Mouse (Mus musculus) megakaryocyte, embryonic 14.5 days (primary cell): Measurements from ENCODE around the gene Me1. TPM values are rescaled to one million over a fixed set of nuclear protein-coding genes. Genes with fewer than 3 reads are reported as not detected.

Experiments
- H3K27me3 ChIP-seq: replicated peaks from 2 replicates; pipeline ENCODE3; 2012; ENCODE audit warnings: inconsistent platforms
- H3K36me3 ChIP-seq: replicated peaks from 2 replicates; pipeline ENCODE3; 2012; ENCODE audit warnings: low read length, inconsistent platforms, mixed read lengths
- H3K4me1 ChIP-seq: 2 replicates; pipeline ENCODE4 v1.6.1; 2012; ENCODE audit warnings: inconsistent platforms
- H3K4me3 ChIP-seq: replicated peaks from 2 replicates; pipeline ENCODE3; 2012; ENCODE audit warnings: moderate library complexity, mild to moderate bottlenecking, inconsistent platforms
- H3K9me3 ChIP-seq: 2 replicates; pipeline ENCODE4 v1.6.1; 2012; ENCODE audit warnings: inconsistent platforms
- FLI1 ChIP-seq: IDR thresholded peaks from 2 replicates; pipeline ENCODE4 v1.6.1; 2012; ENCODE audit warnings: low read length, inconsistent platforms, mixed read lengths
- GATA1 ChIP-seq: IDR thresholded peaks from 3 replicates; pipeline ENCODE4 v1.6.1; 2012; ENCODE audit warnings: mixed read lengths, low read length, inconsistent platforms, borderline replicate concordance
- polyA plus RNA-seq: library from polyadenylated mRNA; stranded (reverse); fragments of >175 nt; gene quantifications from 2 replicates; pipeline ENCODE4 v1.2.3, GENCODE M21; 2012; ENCODE audit warnings: low replicate concordance; ENCODE audit not compliant: insufficient read depth

Gene Me1
- polyA plus RNA-seq, 1 experiment = 5.1 TPM

GRCm38 (mm10) chr9:86692251-86692650 is 3.5 kb downstream of the Me1 start:
- Histone ChIP-seq H3K4me1 (peaks cover 27% of the 10 kb centered on the region), H3K36me3 (no peaks in the 10 kb centered on the region)

GRCm38 (mm10) chr9:86691101-86691500 is 4.7 kb downstream of the Me1 start:
- Histone ChIP-seq H3K27me3 (peaks cover 4% of the 10 kb centered on the region), H3K4me1 (peaks cover 26% of the 10 kb centered on the region), H3K9me3 (no peaks in the 10 kb centered on the region), H3K36me3 (no peaks in the 10 kb centered on the region), H3K4me3 (no peak overlapping the region)
- TF ChIP-seq FLI1 = no peak
- TF ChIP-seq GATA1 = no peak

More at GRCm38 (mm10) chr9:86692251-86692650, 3.5 kb downstream of the Me1 start:
- Histone ChIP-seq H3K27me3 (peaks cover 4% of the 10 kb centered on the region), H3K4me3 (no peak overlapping the region), H3K9me3 (no peaks in the 10 kb centered on the region)
- TF ChIP-seq FLI1 (no peak), GATA1 (no peak)

GRCm38 (mm10) chr9:86683713-86684209 is 12.0 kb downstream of the Me1 start:
- Histone ChIP-seq H3K9me3 (no peaks in the 10 kb centered on the region), H3K4me1 (peaks cover 17% of the 10 kb centered on the region), H3K27me3 (no peaks in the 10 kb centered on the region), H3K36me3 (no peaks in the 10 kb centered on the region), H3K4me3 (no peak overlapping the region)
- TF ChIP-seq FLI1 = no peak
- TF ChIP-seq GATA1 = no peak

- TF ChIP-seq FLI1 (no peak), GATA1 (no peak)
- no peaks in the 10 kb centered on the region for H3K9me3 ChIP-seq
- H3K4me3 ChIP-seq = no peak overlapping the region
- no peaks in the 10 kb centered on the region for H3K27me3 ChIP-seq
- no peaks in the 10 kb centered on the region for H3K36me3 ChIP-seq
- H3K4me1 ChIP-seq = peaks cover 11% of the 10 kb centered on the region
Observed at GRCm38 (mm10) chr9:86682844-86683243, 12.9 kb downstream of the Me1 start.

- Histone ChIP-seq H3K36me3 (no peaks in the 10 kb centered on the region), H3K27me3 (no peaks in the 10 kb centered on the region), H3K4me3 (no peak overlapping the region), H3K9me3 (no peaks in the 10 kb centered on the region), H3K4me1 (peaks cover 6% of the 10 kb centered on the region)
- TF ChIP-seq GATA1 (no peak), FLI1 (no peak)
Observed at GRCm38 (mm10) chr9:86682278-86682677, 13.5 kb downstream of the Me1 start.

GRCm38 (mm10) chr9:86680431-86680830 is 15.3 kb downstream of the Me1 start:
- no peak overlapping the region for H3K4me3 ChIP-seq
- no peaks in the 10 kb centered on the region for H3K4me1 ChIP-seq
- TF ChIP-seq GATA1 (no peak), FLI1 (no peak)
- H3K9me3 ChIP-seq = no peaks in the 10 kb centered on the region
- no peaks in the 10 kb centered on the region for H3K27me3 ChIP-seq
- H3K36me3 ChIP-seq = no peaks in the 10 kb centered on the region

GRCm38 (mm10) chr9:86679843-86680417 is 15.8 kb downstream of the Me1 start:
- H3K36me3 ChIP-seq = no peaks in the 10 kb centered on the region
- H3K4me3 ChIP-seq = no peak overlapping the region
- TF ChIP-seq GATA1 (no peak), FLI1 (no peak)
- no peaks in the 10 kb centered on the region for H3K4me1 ChIP-seq
- H3K9me3 ChIP-seq = no peaks in the 10 kb centered on the region
- H3K27me3 ChIP-seq = no peaks in the 10 kb centered on the region

- H3K4me1 ChIP-seq = no peaks in the 10 kb centered on the region
- no peaks in the 10 kb centered on the region for H3K9me3 ChIP-seq
- no peak for TF ChIP-seq GATA1
- no peaks in the 10 kb centered on the region for H3K27me3 ChIP-seq
- H3K36me3 ChIP-seq = peaks cover 6% of the 10 kb centered on the region
- no peak overlapping the region for H3K4me3 ChIP-seq
Observed at GRCm38 (mm10) chr9:86676246-86676645, 19.5 kb downstream of the Me1 start.

GRCm38 (mm10) chr9:86675426-86675825 is 20.3 kb downstream of the Me1 start:
- H3K36me3 ChIP-seq = peaks cover 6% of the 10 kb centered on the region
- TF ChIP-seq FLI1 = no peak
- no peak for TF ChIP-seq GATA1

GRCm38 (mm10) chr9:86672907-86673472 is 22.8 kb downstream of the Me1 start:
- Histone ChIP-seq H3K4me1 (no peaks in the 10 kb centered on the region), H3K27me3 (no peaks in the 10 kb centered on the region), H3K9me3 (no peaks in the 10 kb centered on the region), H3K36me3 (peaks cover 6% of the 10 kb centered on the region), H3K4me3 (no peak overlapping the region)
- TF ChIP-seq FLI1 = no peak
- TF ChIP-seq GATA1 = no peak

More at GRCm38 (mm10) chr9:86675426-86675825, 20.3 kb downstream of the Me1 start:
- Histone ChIP-seq H3K4me3 (no peak overlapping the region), H3K27me3 (no peaks in the 10 kb centered on the region), H3K9me3 (no peaks in the 10 kb centered on the region), H3K4me1 (no peaks in the 10 kb centered on the region)
